Mouse (Mus musculus) inflammation-experienced regulatory T-cells, adult 16 weeks (primary cell): ENCODE measurements around the gene Ranbp9. TPM values are rescaled to one million over a fixed set of nuclear protein-coding genes. Genes with fewer than 3 reads are reported as not detected.

Source experiments
- polyA plus RNA-seq: library from polyadenylated mRNA; unstranded; fragments of 100-300 nt; shearing (Covaris generic); gene quantifications from one replicate; pipeline ENCODE4 v1.2.1, GENCODE M21; 2017

Ranbp9 gene
- 15.8 TPM for polyA plus RNA-seq

DNA sequence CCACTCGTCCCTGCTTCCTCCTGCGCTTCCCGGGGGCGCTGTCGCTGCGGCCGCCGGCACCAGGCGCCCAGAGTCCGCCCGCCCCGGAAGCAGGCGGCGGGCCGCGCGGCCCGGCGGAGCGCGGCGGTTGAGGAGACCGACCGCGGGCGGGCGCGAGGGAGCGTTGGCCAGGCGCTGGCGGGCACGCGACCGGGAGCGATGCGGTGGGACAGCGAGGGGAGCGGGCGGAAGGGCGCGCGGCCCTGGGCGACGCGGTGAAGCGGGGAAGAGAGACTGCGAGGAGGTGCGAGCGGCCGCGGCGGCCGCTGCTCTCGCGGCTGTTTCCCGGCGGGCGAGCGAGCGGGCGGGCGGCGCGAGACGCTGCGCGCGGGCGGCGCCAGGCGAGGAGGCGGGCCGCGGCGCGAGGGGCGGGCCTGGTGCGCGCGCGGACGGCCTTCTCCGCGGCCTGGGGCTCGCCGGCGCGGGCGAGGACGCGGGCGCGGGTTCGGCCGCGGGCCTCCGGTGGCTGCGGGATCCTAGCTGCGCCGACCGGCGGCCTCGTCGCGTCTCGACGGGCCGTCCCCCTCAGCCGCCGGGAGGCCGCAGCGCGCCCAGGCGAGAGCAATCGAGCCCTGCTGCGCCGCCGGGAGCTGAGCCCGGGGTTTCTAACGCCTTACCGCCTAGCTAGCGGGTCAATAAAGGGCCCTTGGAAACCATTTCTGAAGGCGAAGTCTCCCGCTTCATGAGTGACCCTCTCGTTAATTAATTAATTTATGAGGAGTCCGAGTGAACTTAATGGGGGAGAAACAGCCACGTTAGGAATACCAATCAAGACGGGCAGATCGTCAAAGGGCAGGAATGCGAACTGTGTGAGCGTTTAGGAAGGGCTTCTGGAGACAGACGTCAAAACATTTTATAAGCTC, at the start of gene Ranbp9:
TSS of gene Ranbp9 (minus strand) at position 326 of the 902 bp plus-strand sequence.

DNA sequence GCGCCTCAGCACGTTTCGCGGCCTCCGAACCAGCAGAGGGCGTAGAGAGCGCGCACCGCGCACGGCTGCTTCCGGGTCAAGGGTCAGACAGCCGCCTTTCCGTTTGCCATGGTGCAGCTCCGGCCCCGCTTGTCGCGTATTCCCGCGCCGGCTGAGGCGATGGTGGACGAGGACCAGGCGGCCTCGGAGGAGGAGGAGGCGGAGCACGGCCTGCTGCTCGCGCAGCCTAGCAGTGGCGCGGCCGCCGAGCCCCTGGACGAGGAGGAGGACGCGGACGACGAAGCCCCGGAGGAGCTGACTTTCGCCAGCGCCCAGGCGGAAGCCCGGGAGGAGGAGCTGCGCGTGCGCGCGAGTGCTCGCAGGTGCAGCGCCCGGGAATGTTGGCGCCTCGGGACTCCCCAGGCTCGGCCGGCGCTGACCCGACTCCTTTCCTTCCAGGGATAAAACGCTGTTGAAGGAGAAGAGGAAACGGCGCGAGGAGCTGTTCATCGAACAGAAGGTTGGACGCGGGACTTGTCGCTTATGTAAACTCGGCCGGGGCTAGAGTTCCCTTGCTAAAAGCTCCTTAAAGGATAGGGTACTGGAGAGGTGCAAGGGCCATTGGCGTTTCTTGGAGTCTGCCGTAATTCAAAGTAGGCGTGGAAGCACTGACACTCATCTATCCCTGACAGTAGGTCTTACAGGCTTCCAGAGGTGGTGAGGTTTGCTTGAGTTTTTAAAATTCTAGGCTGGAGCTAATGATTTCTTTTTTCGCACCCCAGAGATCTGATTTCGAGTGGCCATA, 82.6 kb downstream of the Ranbp9 start, which contains the start of gene Nol7:
TSS of gene Nol7 (plus strand) at position 94 of the 784 bp plus-strand sequence.

DNA sequence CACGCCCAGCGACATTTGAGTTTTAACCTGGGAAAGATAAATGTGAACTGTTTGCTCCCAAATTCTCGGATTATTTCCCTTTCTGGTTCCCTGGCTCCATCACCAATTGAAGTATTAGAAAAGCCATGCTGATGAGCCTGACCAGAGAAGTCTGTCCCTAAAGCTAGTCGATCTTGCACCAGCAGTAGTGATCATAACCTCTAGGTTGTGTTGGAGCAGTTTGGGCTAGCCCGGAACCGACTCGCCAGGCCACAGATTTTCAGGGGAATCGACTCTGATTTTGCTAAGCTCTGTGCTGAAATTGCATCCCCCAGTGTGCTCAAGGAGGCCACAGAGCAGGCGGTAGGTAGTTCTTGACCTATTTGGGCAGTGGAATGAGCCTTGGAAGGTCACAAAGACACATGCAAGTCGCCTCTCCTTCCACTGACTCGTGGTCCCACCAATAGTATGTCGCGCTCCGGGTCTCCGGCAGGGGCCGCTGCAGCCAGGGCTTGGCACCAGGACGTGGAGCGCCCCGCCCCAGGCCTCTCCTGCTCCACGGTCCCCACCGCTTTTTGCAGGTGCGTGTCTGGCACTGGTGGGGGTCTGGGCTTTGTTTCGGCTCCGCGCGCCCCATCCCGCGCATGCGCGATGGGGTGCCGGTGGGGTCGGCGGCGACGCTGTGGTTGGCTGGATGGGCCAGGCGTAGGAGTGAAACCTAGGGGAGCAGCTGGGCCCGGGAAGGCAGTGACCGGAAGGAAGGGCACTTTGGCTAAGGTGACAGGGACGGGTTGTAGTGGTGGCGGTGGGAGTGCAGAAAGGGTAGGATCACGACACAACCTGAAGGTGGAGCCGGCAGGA, 115.9 kb downstream of the Ranbp9 start, which contains the start of gene Sirt5:
TSS of gene Sirt5 (plus strand) at position 512 of the 840 bp plus-strand sequence.

Other genes with a start within 250 kb of the Ranbp9 start
- 2.7 TPM for gene Gfod1, start 177.1 kb downstream of the Ranbp9 start, polyA plus RNA-seq
- 31.4 TPM for gene Sirt5, start 115.8 kb downstream of the Ranbp9 start, polyA plus RNA-seq
- gene Nol7, start 82.9 kb downstream of the Ranbp9 start, polyA plus RNA-seq: 136 TPM
- gene Mcur1, start 78.9 kb upstream of the Ranbp9 start, polyA plus RNA-seq: 9.4 TPM
- gene Rnf182, start 134.4 kb upstream of the Ranbp9 start, polyA plus RNA-seq: not detected